Mouse (Mus musculus) midbrain, embryonic 13.5 days (tissue): ENCODE measurements around the gene Nln. TPM values are rescaled to one million over a fixed set of nuclear protein-coding genes. Genes with fewer than 3 reads are reported as not detected.
A peak's percentile ranks its signal among the peaks of the same experiment; 100 is the strongest.

Source experiments
- ATAC-seq: fragments of 200-750 bp; cut with Nextera tagmentation; 2 replicates; pipeline ENCODE4 v1.8.0; 2017; ENCODE audit warnings: mild to moderate bottlenecking, moderate TSS enrichment, moderate library complexity
- H3K27ac ChIP-seq: fragments of 300-500 bp; sonication (generic); 2 replicates; pipeline ENCODE4 v1.5.1; 2015; ENCODE audit warnings: inconsistent platforms, mild to moderate bottlenecking, moderate library complexity
- H3K27me3 ChIP-seq: fragments of 300-500 bp; sonication (generic); 2 replicates; pipeline ENCODE4 v1.6.1; 2015; ENCODE audit warnings: mild to moderate bottlenecking, inconsistent platforms
- H3K36me3 ChIP-seq: fragments of 300-500 bp; sonication (generic); 2 replicates; pipeline ENCODE4 v1.6.1; 2015; ENCODE audit warnings: mild to moderate bottlenecking, inconsistent platforms
- H3K4me1 ChIP-seq: fragments of 300-500 bp; sonication (generic); replicated peaks from 2 replicates; pipeline ENCODE4 v1.6.1; 2015; ENCODE audit warnings: inconsistent platforms
- H3K4me2 ChIP-seq: fragments of 300-500 bp; sonication (generic); replicated peaks from 2 replicates; pipeline ENCODE4 v1.6.1; 2015; ENCODE audit warnings: moderate library complexity, mild to moderate bottlenecking, inconsistent platforms
- H3K4me3 ChIP-seq: fragments of 300-500 bp; sonication (generic); replicated peaks from 2 replicates; pipeline ENCODE4 v1.5.1; 2015; ENCODE audit warnings: mild to moderate bottlenecking, inconsistent platforms
- H3K9ac ChIP-seq: fragments of 300-500 bp; sonication (generic); replicated peaks from 2 replicates; pipeline ENCODE4 v1.6.1; 2015; ENCODE audit warnings: mild to moderate bottlenecking, inconsistent platforms
- H3K9me3 ChIP-seq: fragments of 300-500 bp; sonication (generic); 2 replicates; pipeline ENCODE4 v1.6.1; 2016; ENCODE audit warnings: mild to moderate bottlenecking, inconsistent platforms
- WGBS: fragments of 180-500 bp; shearing (Covaris S2); methylation state at CpG from one replicate; pipeline ENCODE4 v1.1.7; 2015; 5-methylcytosine and 5-hydroxymethylcytosine counted together
- polyA plus RNA-seq: library from polyadenylated mRNA; unstranded; fragments of >200 nt; fragmentation: Nextera tagmentation; extraction: Ambion mirVana; gene quantifications from 2 replicates; pipeline ENCODE4 v1.2.1, GENCODE M21; 2015

Nln gene
- polyA plus RNA-seq, 1 experiment from 2014 or later, result 40.6 TPM

- no peak overlapping the region for H3K4me2 ChIP-seq
- no peak overlapping the region for H3K4me3 ChIP-seq
- H3K9me3 ChIP-seq, result no peaks in the 10 kb centered on the region
- 0 out of 2 replicates have a peak, but pooled peaks have one; percentile 48 for ATAC-seq
- peak overlapping the region; percentile 17; the same call in 1 of the 2 replicates for H3K27ac ChIP-seq
- no peaks in the 10 kb centered on the region; the same call in 1 of the 2 replicates for H3K4me1 ChIP-seq
- no peak overlapping the region for H3K9ac ChIP-seq
- 67% methylated on average over 2 of the region's 2 CpGs for WGBS
- no peaks in the 10 kb centered on the region for H3K27me3 ChIP-seq
- peaks cover 44% of the 10 kb centered on the region for H3K36me3 ChIP-seq
Observed at GRCm38 (mm10) chr13:104061975-104062750, 47.3 kb downstream of the Nln start.

DNA sequence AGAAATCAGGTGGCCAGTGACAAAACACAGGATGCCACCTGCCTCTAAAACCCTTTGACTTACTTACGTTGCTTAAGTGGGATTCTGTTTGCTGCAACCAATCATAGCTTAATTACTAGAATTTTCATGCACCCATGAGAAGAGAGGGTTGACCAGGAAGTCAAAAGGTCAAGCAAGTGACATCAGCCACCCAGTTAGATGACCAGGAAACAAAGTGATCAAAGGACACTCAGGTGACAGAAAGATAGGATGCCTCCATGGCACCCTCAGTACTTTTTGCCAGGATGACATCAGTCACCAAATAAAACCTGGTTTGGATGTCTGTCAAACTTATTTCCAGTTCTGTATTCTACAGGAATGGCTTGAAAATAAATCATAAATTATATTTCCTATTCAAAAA lies 49.2 kb downstream of the Nln start:
- Histone ChIP-seq H3K36me3 (peaks cover 50% of the 10 kb centered on the region), H3K4me1 (no peaks in the 10 kb centered on the region; the same call in 1 of the 2 replicates), H3K9me3 (no peaks in the 10 kb centered on the region), H3K9ac (no peak overlapping the region), H3K27me3 (no peaks in the 10 kb centered on the region), H3K4me3 (no peak overlapping the region), H3K27ac (no peak overlapping the region), H3K4me2 (no peak overlapping the region)
- WGBS, result 78% methylated on average over 1 of the region's 1 CpGs
- ATAC-seq, result no peak

DNA sequence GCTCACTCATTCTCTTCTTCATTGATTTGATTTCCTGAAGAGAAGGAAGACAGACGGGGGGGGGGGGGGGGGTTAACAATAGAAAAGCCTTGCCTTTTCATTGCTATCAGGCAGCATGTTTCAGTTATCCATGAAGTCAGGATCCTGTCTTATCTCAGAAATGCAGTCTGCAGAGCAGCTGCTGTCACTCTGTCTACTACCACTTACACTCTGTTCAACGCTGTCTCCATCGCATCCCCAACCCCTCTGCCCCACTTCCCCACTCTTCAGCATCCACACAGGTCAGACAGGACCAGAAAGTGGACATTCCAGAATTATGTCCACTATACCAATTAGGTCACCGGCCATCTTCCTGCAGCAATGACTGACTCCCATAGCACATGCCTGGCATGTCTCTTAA lies 49.9 kb downstream of the Nln start:
- Histone ChIP-seq H3K9ac (no peak overlapping the region), H3K36me3 (peaks cover 48% of the 10 kb centered on the region), H3K4me1 (no peaks in the 10 kb centered on the region; the same call in 1 of the 2 replicates), H3K4me3 (no peak overlapping the region), H3K4me2 (no peak overlapping the region), H3K27me3 (no peaks in the 10 kb centered on the region), H3K27ac (no peak overlapping the region), H3K9me3 (no peaks in the 10 kb centered on the region)
- WGBS, result 81% methylated on average over 4 of the region's 4 CpGs
- no peak for ATAC-seq

DNA sequence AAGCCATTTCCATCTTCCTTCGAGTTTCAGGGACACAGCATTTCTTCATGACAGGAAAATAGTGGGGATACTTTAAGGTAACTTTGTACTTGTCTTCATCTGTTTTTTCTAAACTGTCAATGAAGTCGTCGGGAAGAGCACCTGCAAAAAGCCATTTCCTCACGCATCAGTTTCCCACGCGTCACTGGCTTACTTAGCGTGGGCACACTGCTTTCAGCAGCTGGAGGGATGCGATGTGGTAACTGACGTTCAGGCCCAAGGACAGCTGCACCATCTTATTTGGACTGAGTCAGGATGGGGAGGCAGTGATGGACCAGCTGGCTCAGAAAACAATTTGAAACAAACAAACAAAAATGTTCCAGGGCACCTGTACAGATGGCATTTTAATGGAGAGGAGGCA lies 50.7 kb downstream of the Nln start:
- H3K27ac ChIP-seq, result no peak overlapping the region
- no peak overlapping the region for H3K9ac ChIP-seq
- H3K36me3 ChIP-seq, result peaks cover 43% of the 10 kb centered on the region
- no peaks in the 10 kb centered on the region for H3K27me3 ChIP-seq
- 90% methylated on average over 9 of the region's 9 CpGs for WGBS
- H3K4me3 ChIP-seq, result no peak overlapping the region
- no peak overlapping the region for H3K4me2 ChIP-seq
- ATAC-seq, result no peak
- no peaks in the 10 kb centered on the region; the same call in 1 of the 2 replicates for H3K4me1 ChIP-seq
- no peaks in the 10 kb centered on the region for H3K9me3 ChIP-seq

- H3K4me1 ChIP-seq, result no peaks in the 10 kb centered on the region
- WGBS, result 92% methylated on average over 9 of the region's 9 CpGs
Observed at GRCm38 (mm10) chr13:104052271-104052753, 57.1 kb downstream of the Nln start.

DNA sequence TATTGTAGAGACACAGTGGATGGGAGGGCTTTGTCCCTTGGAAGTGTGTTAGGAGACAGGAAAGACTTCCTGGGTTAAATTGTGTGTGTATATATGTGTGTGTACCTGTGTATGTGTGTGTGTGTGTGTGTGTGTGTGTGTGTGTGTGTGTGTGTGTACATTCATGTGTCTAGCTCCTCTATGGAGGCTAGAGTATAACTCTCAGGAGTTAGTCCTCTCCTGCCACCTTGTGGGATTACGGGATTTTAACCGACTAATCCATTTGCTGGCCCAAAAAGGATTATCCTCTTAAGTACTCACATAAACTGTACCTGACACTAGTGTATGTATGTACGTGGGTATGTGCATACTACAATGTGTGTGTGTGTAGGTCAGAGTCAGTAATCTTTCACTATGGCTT lies 60.6 kb downstream of the Nln start:
- no peak overlapping the region for H3K27ac ChIP-seq
- peaks cover 42% of the 10 kb centered on the region for H3K36me3 ChIP-seq
- H3K9me3 ChIP-seq, result no peaks in the 10 kb centered on the region
- ATAC-seq, result peak; percentile 34; the same call in 1 of the 2 replicates
- no peaks in the 10 kb centered on the region for H3K4me1 ChIP-seq
- H3K4me2 ChIP-seq, result no peak overlapping the region
- WGBS, result 60% methylated on average over 3 of the region's 3 CpGs
- H3K4me3 ChIP-seq, result no peak overlapping the region
- H3K27me3 ChIP-seq, result no peaks in the 10 kb centered on the region
- no peak overlapping the region for H3K9ac ChIP-seq

More at GRCm38 (mm10) chr13:104052271-104052753, 57.1 kb downstream of the Nln start:
- no peak overlapping the region for H3K9ac ChIP-seq
- H3K9me3 ChIP-seq, result no peaks in the 10 kb centered on the region
- H3K27ac ChIP-seq, result no peak overlapping the region
- no peak overlapping the region for H3K4me3 ChIP-seq
- H3K27me3 ChIP-seq, result no peaks in the 10 kb centered on the region
- no peak overlapping the region for H3K4me2 ChIP-seq
- H3K36me3 ChIP-seq, result peaks cover 31% of the 10 kb centered on the region
- no peak for ATAC-seq

DNA sequence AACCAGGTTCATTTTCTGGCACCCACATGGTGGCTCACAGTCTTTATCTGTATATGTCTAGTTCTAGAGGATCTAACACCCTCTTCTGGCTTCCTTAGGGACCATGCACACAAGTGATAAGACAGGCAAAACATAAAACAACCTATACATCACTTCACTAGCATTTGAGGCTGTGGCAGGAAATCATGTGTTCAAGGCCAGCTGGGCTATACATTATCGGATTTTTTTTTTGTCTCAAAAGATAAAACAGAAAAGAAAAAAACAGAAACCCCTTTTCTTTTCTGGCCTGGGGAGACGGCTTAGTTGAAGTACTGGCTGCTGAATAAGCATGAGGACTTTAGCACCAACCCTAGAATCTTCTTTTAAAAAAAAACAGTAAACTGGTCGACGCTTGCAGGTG lies 64.3 kb downstream of the Nln start:
- no peak for ATAC-seq
- H3K27me3 ChIP-seq, result no peaks in the 10 kb centered on the region
- H3K36me3 ChIP-seq, result peaks cover 37% of the 10 kb centered on the region
- no peak overlapping the region for H3K4me2 ChIP-seq
- H3K9ac ChIP-seq, result no peak overlapping the region
- 86% methylated on average over 4 of the region's 4 CpGs for WGBS
- no peak overlapping the region for H3K4me3 ChIP-seq
- H3K27ac ChIP-seq, result no peak overlapping the region
- H3K9me3 ChIP-seq, result no peaks in the 10 kb centered on the region
- no peaks in the 10 kb centered on the region for H3K4me1 ChIP-seq

DNA sequence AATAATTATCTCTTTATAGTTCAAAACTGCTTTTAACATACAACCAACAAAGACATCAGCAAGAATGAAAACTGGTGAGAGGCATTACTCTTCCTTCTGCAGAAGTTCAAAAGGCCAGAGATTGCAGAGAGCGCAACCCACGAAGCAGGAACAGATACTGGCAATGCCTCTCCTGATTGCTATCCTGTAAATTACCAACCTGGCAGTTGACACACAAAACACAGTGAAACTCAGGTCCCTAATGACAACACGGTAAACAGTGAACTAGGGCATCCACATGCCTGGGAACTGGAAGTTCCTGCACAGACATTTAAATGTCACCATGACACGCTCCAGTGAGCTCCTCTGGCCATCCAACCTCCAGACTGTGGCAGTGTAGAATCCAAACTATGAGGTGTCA lies 65.1 kb downstream of the Nln start:
- Histone ChIP-seq H3K9ac (no peak overlapping the region), H3K4me2 (no peak overlapping the region), H3K9me3 (no peaks in the 10 kb centered on the region), H3K36me3 (peaks cover 36% of the 10 kb centered on the region), H3K27ac (no peak overlapping the region), H3K4me3 (no peak overlapping the region), H3K27me3 (no peaks in the 10 kb centered on the region), H3K4me1 (no peaks in the 10 kb centered on the region)
- 88% methylated on average over 4 of the region's 4 CpGs for WGBS
- no peak for ATAC-seq

- peaks cover 7% of the 10 kb centered on the region; the same call in 1 of the 2 replicates for H3K4me1 ChIP-seq
- H3K4me3 ChIP-seq, result no peak overlapping the region
- no peak overlapping the region for H3K9ac ChIP-seq
- 94% methylated on average over 8 of the region's 8 CpGs for WGBS
- no peaks in the 10 kb centered on the region for H3K27me3 ChIP-seq
- H3K36me3 ChIP-seq, result peaks cover 32% of the 10 kb centered on the region
- no peak for ATAC-seq
- H3K4me2 ChIP-seq, result no peak overlapping the region
- no peak overlapping the region for H3K27ac ChIP-seq
- H3K9me3 ChIP-seq, result no peaks in the 10 kb centered on the region
Observed at GRCm38 (mm10) chr13:104042738-104043137, 66.7 kb downstream of the Nln start.

- H3K4me1 ChIP-seq, result peaks cover 7% of the 10 kb centered on the region; the same call in 1 of the 2 replicates
- no peak overlapping the region for H3K9ac ChIP-seq
- no peak overlapping the region for H3K27ac ChIP-seq
- no peak overlapping the region for H3K4me2 ChIP-seq
- no peak for ATAC-seq
- H3K4me3 ChIP-seq, result no peak overlapping the region
- H3K27me3 ChIP-seq, result no peaks in the 10 kb centered on the region
- peaks cover 40% of the 10 kb centered on the region for H3K36me3 ChIP-seq
- H3K9me3 ChIP-seq, result no peaks in the 10 kb centered on the region
- 98% methylated on average over 7 of the region's 7 CpGs for WGBS
Observed at GRCm38 (mm10) chr13:104041481-104041880, 67.9 kb downstream of the Nln start.

GRCm38 (mm10) chr13:104040950-104041349 lies 68.5 kb downstream of the Nln start:
- H3K4me3 ChIP-seq, result no peak overlapping the region
- no peak for ATAC-seq
- no peak overlapping the region for H3K27ac ChIP-seq
- no peak overlapping the region for H3K9ac ChIP-seq
- no peaks in the 10 kb centered on the region for H3K9me3 ChIP-seq
- peaks cover 39% of the 10 kb centered on the region for H3K36me3 ChIP-seq
- H3K4me1 ChIP-seq, result peaks cover 7% of the 10 kb centered on the region; the same call in 1 of the 2 replicates
- 89% methylated on average over 4 of the region's 4 CpGs for WGBS
- no peaks in the 10 kb centered on the region for H3K27me3 ChIP-seq
- no peak overlapping the region for H3K4me2 ChIP-seq

GRCm38 (mm10) chr13:104039861-104040260 lies 69.6 kb downstream of the Nln start:
- no peak overlapping the region for H3K4me2 ChIP-seq
- H3K9me3 ChIP-seq, result no peaks in the 10 kb centered on the region
- H3K9ac ChIP-seq, result no peak overlapping the region
- ATAC-seq, result no peak
- H3K27me3 ChIP-seq, result no peaks in the 10 kb centered on the region
- peaks cover 7% of the 10 kb centered on the region; the same call in 1 of the 2 replicates for H3K4me1 ChIP-seq
- WGBS, result 72% methylated on average over 4 of the region's 4 CpGs
- no peak overlapping the region for H3K27ac ChIP-seq
- no peak overlapping the region for H3K4me3 ChIP-seq
- peaks cover 32% of the 10 kb centered on the region for H3K36me3 ChIP-seq
